Mouse (Mus musculus) urinary bladder, postnatal 10 days (tissue): ENCODE measurements around the gene Srsy.
"Not testable (repeated sequence)": the region's sequence is repeated elsewhere in the genome, so short reads cannot be mapped to it uniquely, and the experiment has no call there.

Experiments used
- DNase-seq: peaks from one replicate; pipeline ENCODE4 v3.0.0; 2022; ENCODE audit warnings: low spot score

Gene Srsy

DNA sequence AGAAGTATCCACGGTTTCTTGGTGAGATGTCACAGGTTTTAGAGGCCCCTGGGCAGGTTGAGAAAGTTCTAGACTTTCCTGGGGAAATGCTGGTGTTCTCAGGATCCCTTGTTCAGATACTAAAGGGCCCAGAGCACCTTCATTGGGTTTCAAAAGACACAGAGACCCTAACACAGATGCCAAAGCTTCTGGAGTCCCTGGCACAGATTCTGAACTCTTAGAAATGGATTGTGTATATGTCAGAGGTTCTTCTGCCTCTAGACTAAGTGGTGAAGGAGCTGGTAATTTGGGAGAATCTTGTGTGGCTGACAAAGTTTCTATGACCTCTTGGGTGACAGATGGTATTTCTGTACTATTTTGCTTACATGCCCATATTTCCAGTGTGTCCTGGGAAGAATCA, at the start of gene Srsy:
TSS of gene Srsy (minus strand) at position 101 of the 400 bp plus-strand sequence.
- DNase-seq = not testable (repeated sequence)
